Mouse (Mus musculus) heart, postnatal 0 days (tissue): ENCODE measurements around the gene Ndufa5. TPM values are rescaled to one million over a fixed set of nuclear protein-coding genes. Genes with fewer than 3 reads are reported as not detected.

Experiments
- ATAC-seq: fragments of 200-750 bp; cut with Nextera tagmentation; 2 replicates; pipeline ENCODE4 v1.8.0; 2017; ENCODE audit warnings: low read depth, moderate number of reproducible peaks, moderate library complexity; ENCODE audit not compliant: insufficient read depth
- DNase-seq: peaks from one replicate; pipeline ENCODE4 v3.0.0-alpha.2; 2016; ENCODE audit warnings: low spot score
- H3K27ac ChIP-seq: fragments of 300-500 bp; sonication (generic); 2 replicates; pipeline ENCODE4 v1.5.1; 2014; ENCODE audit warnings: low read depth, mild to moderate bottlenecking
- H3K27me3 ChIP-seq: fragments of 300-500 bp; sonication (generic); 2 replicates; pipeline ENCODE4 v1.6.1; 2014; ENCODE audit warnings: low read length, mixed read lengths; ENCODE audit not compliant: control insufficient read depth, insufficient read depth
- H3K36me3 ChIP-seq: fragments of 300-500 bp; sonication (generic); replicated peaks from 2 replicates; pipeline ENCODE4 v1.6.1; 2014; ENCODE audit warnings: low read length, mixed read lengths; ENCODE audit not compliant: control insufficient read depth, insufficient read depth
- H3K4me1 ChIP-seq: fragments of 300-500 bp; sonication (generic); 2 replicates; pipeline ENCODE4 v1.6.1; 2014; ENCODE audit warnings: antibody characterized with exemption; ENCODE audit not compliant: control insufficient read depth, insufficient read depth
- H3K4me2 ChIP-seq: fragments of 300-500 bp; sonication (generic); 2 replicates; pipeline ENCODE4 v1.6.1; 2014; ENCODE audit warnings: low read depth, mild to moderate bottlenecking, low read length, moderate library complexity
- H3K4me3 ChIP-seq: fragments of 300-500 bp; sonication (generic); 2 replicates; pipeline ENCODE4 v1.5.1; 2014; ENCODE audit warnings: low read depth, low read length
- H3K9ac ChIP-seq: fragments of 300-500 bp; sonication (generic); replicated peaks from 2 replicates; pipeline ENCODE4 v1.6.1; 2014; ENCODE audit warnings: low read depth, low read length, mixed read lengths
- H3K9me3 ChIP-seq: fragments of 300-500 bp; sonication (generic); replicated peaks from 2 replicates; pipeline ENCODE4 v1.6.1; 2016; ENCODE audit warnings: low read length; ENCODE audit not compliant: control insufficient read depth
- CTCF ChIP-seq: IDR thresholded peaks from 2 replicates; pipeline ENCODE4 v1.5.1; 2016; ENCODE audit warnings: antibody characterized with exemption, control low read depth, low read depth
- EP300 ChIP-seq: IDR thresholded peaks from 2 replicates; pipeline ENCODE4 v1.6.1; 2016; ENCODE audit warnings: antibody characterized with exemption, low read depth
- WGBS: fragments of 180-500 bp; shearing (Covaris S2); extraction: QIAGEN DNeasy Blood & Tissue Kit; methylation state at CpG from one replicate; pipeline ENCODE4 v1.1.7; 2014; 5-methylcytosine and 5-hydroxymethylcytosine counted together
- polyA plus RNA-seq: library from polyadenylated mRNA; unstranded; fragments of >200 nt; fragmentation: Nextera tagmentation; extraction: Ambion mirVana; gene quantifications from 2 replicates; pipeline ENCODE4 v1.2.1, GENCODE M21; 2015
- total RNA-seq: library from RNA; depleted of rRNA; stranded (reverse); fragments of >200 nt; gene quantifications from 2 replicates; pipeline ENCODE4 v1.2.3, GENCODE M21; 2014; ENCODE audit warnings: low replicate concordance; rRNA removed

Gene Ndufa5
- total and polyA plus RNA-seq, 2 experiments from 2014 or later = 113 to 1,697 TPM

GRCm38 (mm10) chr6:24486530-24486929 lies 41.3 kb downstream of the Ndufa5 start:
- Histone ChIP-seq H3K9ac (no peak overlapping the region), H3K4me3 (no peak overlapping the region), H3K9me3 (no peaks in the 10 kb centered on the region), H3K36me3 (no peaks in the 10 kb centered on the region), H3K27ac (no peak overlapping the region), H3K4me1 (no peaks in the 10 kb centered on the region), H3K27me3 (no peaks in the 10 kb centered on the region), H3K4me2 (no peak overlapping the region)
- TF ChIP-seq EP300 = no peak
- TF ChIP-seq CTCF = no peak
- WGBS = 57% methylated on average over 5 of the region's 5 CpGs
- ATAC-seq (no peak), DNase-seq (no peak)

- no peaks in the 10 kb centered on the region for H3K4me1 ChIP-seq
- no peak overlapping the region for H3K9ac ChIP-seq
- no peak overlapping the region for H3K27ac ChIP-seq
- 80% methylated on average over 1 of the region's 1 CpGs for WGBS
- no peak overlapping the region for H3K4me2 ChIP-seq
- DNase-seq = no peak
- ATAC-seq = no peak
- TF ChIP-seq EP300 = no peak
- TF ChIP-seq CTCF = no peak
- no peaks in the 10 kb centered on the region for H3K27me3 ChIP-seq
- H3K4me3 ChIP-seq = no peak overlapping the region
- H3K36me3 ChIP-seq = no peaks in the 10 kb centered on the region
- no peaks in the 10 kb centered on the region for H3K9me3 ChIP-seq
These were observed 57.2 kb downstream of the Ndufa5 start for GRCm38 (mm10) chr6:24470571-24471132.

GRCm38 (mm10) chr6:24470135-24470534 lies 57.7 kb downstream of the Ndufa5 start:
- DNase-seq = no peak
- H3K9ac ChIP-seq = no peak overlapping the region
- WGBS = 79% methylated on average over 2 of the region's 2 CpGs

More at GRCm38 (mm10) chr6:24470135-24470534, 57.7 kb downstream of the Ndufa5 start:
- Histone ChIP-seq H3K4me1 (no peaks in the 10 kb centered on the region), H3K36me3 (no peaks in the 10 kb centered on the region), H3K27ac (no peak overlapping the region), H3K4me2 (no peak overlapping the region), H3K9me3 (no peaks in the 10 kb centered on the region), H3K4me3 (no peak overlapping the region), H3K27me3 (no peaks in the 10 kb centered on the region)
- no peak for ATAC-seq
- TF ChIP-seq EP300 (no peak), CTCF (no peak)

Other genes with a start within 250 kb of the Ndufa5 start
- 0.15 TPM in 1 of 2 replicates, not detected in the other for gene Iqub, start 12.9 kb downstream of the Ndufa5 start, total RNA-seq
- 0.16 and 0.23 TPM in 2 replicates for gene Iqub, start 12.9 kb downstream of the Ndufa5 start, polyA plus RNA-seq
- 1.5 and 3.4 TPM in 2 replicates for gene Asb15, start 131 bp upstream of the Ndufa5 start, total RNA-seq
- gene Asb15, start 131 bp upstream of the Ndufa5 start, polyA plus RNA-seq = 1.4 and 1.5 TPM in 2 replicates
- gene Lmod2, start 69.7 kb upstream of the Ndufa5 start, total RNA-seq = 51.9 and 68.1 TPM in 2 replicates
- gene Lmod2, start 69.7 kb upstream of the Ndufa5 start, polyA plus RNA-seq = 62.2 and 70.3 TPM in 2 replicates
- gene Wasl, start 137.0 kb upstream of the Ndufa5 start, total RNA-seq = 19.0 and 19.2 TPM in 2 replicates
- gene Wasl, start 137.0 kb upstream of the Ndufa5 start, polyA plus RNA-seq = 49.0 and 53.0 TPM in 2 replicates
- gene Hyal6, start 205.2 kb upstream of the Ndufa5 start, total RNA-seq = not detected in 2 replicates
- 0.03 TPM in 1 of 2 replicates, not detected in the other for gene Hyal6, start 205.2 kb upstream of the Ndufa5 start, polyA plus RNA-seq
- gene Hyal4, start 220.3 kb upstream of the Ndufa5 start, total RNA-seq = not detected in 2 replicates
- not detected in 2 replicates for gene Hyal4, start 220.3 kb upstream of the Ndufa5 start, polyA plus RNA-seq